Mouse (Mus musculus) G1E (cell line): ENCODE data around the gene Gpr182. TPM values are rescaled to one million over a fixed set of nuclear protein-coding genes. Genes with fewer than 3 reads are reported as not detected.

Experiments
- ATAC-seq: 2 replicates; pipeline ENCODE4 v1.8.0; 2016; ENCODE audit warnings: mild to moderate bottlenecking; ENCODE audit not compliant: insufficient number of reproducible peaks, poor library complexity, low FRiP score, severe bottlenecking; ENCODE audit errors: extremely low read depth
- DNase-seq: peaks from one replicate; pipeline ENCODE4 v3.0.0; 2012; ENCODE audit warnings: low spot score
- H3K27me3 ChIP-seq: 2 replicates; pipeline ENCODE4 v1.6.1; 2012; ENCODE audit warnings: mild to moderate bottlenecking, low read length, inconsistent platforms; ENCODE audit not compliant: insufficient read depth
- H3K36me3 ChIP-seq: replicated peaks from 2 replicates; pipeline ENCODE3; 2012; ENCODE audit warnings: mild to moderate bottlenecking, inconsistent platforms
- H3K4me1 ChIP-seq: 2 replicates; pipeline ENCODE4 v1.6.1; 2012; ENCODE audit warnings: low read depth, low read length, inconsistent platforms, mixed read lengths; ENCODE audit not compliant: insufficient read depth
- H3K4me3 ChIP-seq: 2 replicates; pipeline ENCODE4 v1.5.1; 2012; ENCODE audit warnings: low read depth, mild to moderate bottlenecking, inconsistent platforms, low read length, moderate library complexity, mixed read lengths
- H3K9me3 ChIP-seq: replicated peaks from 2 replicates; pipeline ENCODE4 v1.6.1; 2012; ENCODE audit warnings: inconsistent platforms
- CTCF ChIP-seq: IDR thresholded peaks from 2 replicates; pipeline ENCODE4 v1.5.1; 2012; ENCODE audit warnings: low read depth, low read length, inconsistent platforms, mixed read lengths
- GATA1 ChIP-seq: IDR thresholded peaks from 2 replicates; pipeline ENCODE4 v1.6.1; 2012; ENCODE audit warnings: borderline replicate concordance, low read length, inconsistent platforms, mixed read lengths
- GATA2 ChIP-seq: IDR thresholded peaks from 2 replicates; pipeline ENCODE4 v1.6.1; 2012; ENCODE audit warnings: low read depth, low read length, inconsistent platforms, borderline replicate concordance
- POLR2AphosphoS5 ChIP-seq: IDR thresholded peaks from 2 replicates; pipeline ENCODE4 v1.6.1; 2012; ENCODE audit warnings: low read depth, low read length, inconsistent platforms; ENCODE audit not compliant: insufficient replicate concordance
- TAL1 ChIP-seq: conservative IDR thresholded peaks from 2 replicates; pipeline ENCODE4 v1.6.1; 2012; ENCODE audit warnings: low read depth, low read length, inconsistent platforms, mixed read lengths
- polyA plus RNA-seq: library from polyadenylated mRNA; stranded (reverse); fragments of >175 nt; gene quantifications from 2 replicates; pipeline ENCODE4 v1.2.3, GENCODE M21; 2012
- total RNA-seq, 2 experiments: library from RNA; stranded (forward) in 1 of 2; stranded (reverse) in 1 of 2; fragments of 200-1000 nt in 1 of 2; fragments of >200 nt in 1 of 2; fragmentation: Nextera tagmentation in 1 of 2; gene quantifications; 2 replicates each; pipeline ENCODE4 v1.2.3; 2014 to 2017

Gpr182 gene
- total and polyA plus RNA-seq, 3 experiments: not detected

- Histone ChIP-seq H3K4me3 (no peak within 1 kb of the TSS), H3K36me3 (no peaks in the 10 kb centered on the region), H3K9me3 (no peaks in the 10 kb centered on the region), H3K27me3 (peaks cover 88% of the 10 kb centered on the region), H3K4me1 (peaks cover 39% of the 10 kb centered on the region)
- ATAC-seq (no peak), DNase-seq (no peak)
- TF ChIP-seq POLR2AphosphoS5 (no peak), GATA1 (no peak), TAL1 (no peak), GATA2 (no peak), CTCF (no peak)
Measured at GRCm38 (mm10) chr10:127724178-127724577, 27.4 kb downstream of the Gpr182 start, which contains the start of gene Tac2. Gene Tac2, plus strand, starts transcription at chr10:127724478.

DNA sequence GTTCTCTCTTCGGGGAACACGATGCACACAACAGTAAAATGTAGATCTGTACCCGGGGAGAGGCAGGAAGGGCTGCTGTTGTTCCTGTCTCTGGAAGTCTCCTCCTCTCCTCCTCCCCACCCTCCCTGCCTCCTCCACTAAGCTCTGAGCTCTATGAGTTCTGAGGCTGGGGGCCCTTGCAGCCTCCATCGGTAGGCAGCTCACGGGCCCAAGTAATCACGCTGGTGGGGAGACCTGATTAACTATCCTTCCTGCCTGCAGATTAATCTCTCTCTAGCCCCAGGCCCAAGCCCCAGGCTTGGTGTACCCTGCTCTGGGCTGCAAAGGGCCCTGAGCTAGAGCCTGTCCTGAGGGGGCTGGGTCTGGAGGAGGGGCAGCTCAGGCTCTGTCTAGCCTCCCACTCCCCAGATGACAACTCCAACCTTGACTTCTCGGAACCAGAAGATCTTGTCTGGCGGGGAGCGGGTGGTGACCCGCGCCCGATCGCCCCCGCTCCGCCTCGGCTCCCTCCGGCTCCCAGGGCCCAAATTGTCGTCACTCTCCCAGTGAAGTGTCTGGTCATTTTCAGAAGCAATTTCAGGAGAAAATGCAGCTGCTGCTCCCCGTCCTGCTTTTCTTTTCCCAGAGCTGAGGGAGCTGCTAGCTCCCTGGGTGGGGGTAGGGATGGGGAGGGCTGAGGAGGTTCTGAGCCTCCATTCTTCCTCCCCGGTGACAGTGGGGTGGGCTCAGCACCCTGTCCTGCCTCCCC is 29.7 kb downstream of the Gpr182 start:
- ATAC-seq (no peak), DNase-seq (no peak)
- Histone ChIP-seq H3K27me3 (peaks cover 88% of the 10 kb centered on the region), H3K36me3 (no peaks in the 10 kb centered on the region), H3K4me1 (peaks cover 18% of the 10 kb centered on the region), H3K4me3 (no peak overlapping the region), H3K9me3 (no peaks in the 10 kb centered on the region)
- TF ChIP-seq CTCF (no peak), TAL1 (no peak), GATA2 (no peak), GATA1 (no peak), POLR2AphosphoS5 (no peak)

GRCm38 (mm10) chr10:127712736-127713135 is 38.8 kb downstream of the Gpr182 start:
- ATAC-seq (no peak), DNase-seq (no peak)
- TF ChIP-seq CTCF (no peak), POLR2AphosphoS5 (no peak)
- Histone ChIP-seq H3K27me3 (peaks cover 60% of the 10 kb centered on the region), H3K36me3 (no peaks in the 10 kb centered on the region), H3K4me1 (peaks cover 2% of the 10 kb centered on the region), H3K4me3 (no peak overlapping the region), H3K9me3 (no peaks in the 10 kb centered on the region)

DNA sequence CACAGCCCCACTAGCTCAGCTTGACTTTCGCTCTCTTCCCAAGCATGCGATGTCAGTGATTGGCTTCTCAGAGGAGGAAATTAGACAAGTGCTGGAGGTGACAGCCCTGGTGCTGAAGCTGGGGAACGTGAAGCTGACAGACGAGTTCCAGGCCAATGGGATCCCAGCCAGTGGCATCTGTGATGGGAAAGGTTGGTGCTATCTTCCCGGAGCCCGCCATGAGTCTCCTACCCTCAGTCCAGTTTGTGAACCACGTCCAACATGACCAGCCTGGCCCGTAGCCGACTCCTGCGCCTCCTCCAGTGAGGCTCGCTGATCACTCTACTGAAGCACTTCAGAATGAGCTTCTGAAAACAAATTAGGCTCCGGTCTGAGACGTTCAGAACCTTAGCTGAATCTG is 41.2 kb downstream of the Gpr182 start:
- no peak for TF ChIP-seq TAL1
- no peak for TF ChIP-seq POLR2AphosphoS5
- no peak for TF ChIP-seq GATA2
- no peak for TF ChIP-seq GATA1
- no peak for TF ChIP-seq CTCF
- H3K36me3 ChIP-seq: no peaks in the 10 kb centered on the region

GRCm38 (mm10) chr10:127708850-127709370 is 42.6 kb downstream of the Gpr182 start:
- DNase-seq (no peak), ATAC-seq (no peak)
- H3K9me3 ChIP-seq: no peaks in the 10 kb centered on the region
- H3K4me3 ChIP-seq: no peak overlapping the region
- no peak for TF ChIP-seq POLR2AphosphoS5
- TF ChIP-seq GATA2: no peak
- TF ChIP-seq GATA1: no peak
- TF ChIP-seq CTCF: no peak
- no peak for TF ChIP-seq TAL1
- peaks cover 34% of the 10 kb centered on the region for H3K4me1 ChIP-seq
- no peaks in the 10 kb centered on the region for H3K36me3 ChIP-seq
- H3K27me3 ChIP-seq: peaks cover 44% of the 10 kb centered on the region

More for the DNA sequence above, 41.2 kb downstream of the Gpr182 start:
- no peak overlapping the region for H3K4me3 ChIP-seq
- ATAC-seq (no peak), DNase-seq (no peak)
- no peaks in the 10 kb centered on the region for H3K9me3 ChIP-seq
- H3K4me1 ChIP-seq: peaks cover 22% of the 10 kb centered on the region
- H3K27me3 ChIP-seq: peaks cover 57% of the 10 kb centered on the region

DNA sequence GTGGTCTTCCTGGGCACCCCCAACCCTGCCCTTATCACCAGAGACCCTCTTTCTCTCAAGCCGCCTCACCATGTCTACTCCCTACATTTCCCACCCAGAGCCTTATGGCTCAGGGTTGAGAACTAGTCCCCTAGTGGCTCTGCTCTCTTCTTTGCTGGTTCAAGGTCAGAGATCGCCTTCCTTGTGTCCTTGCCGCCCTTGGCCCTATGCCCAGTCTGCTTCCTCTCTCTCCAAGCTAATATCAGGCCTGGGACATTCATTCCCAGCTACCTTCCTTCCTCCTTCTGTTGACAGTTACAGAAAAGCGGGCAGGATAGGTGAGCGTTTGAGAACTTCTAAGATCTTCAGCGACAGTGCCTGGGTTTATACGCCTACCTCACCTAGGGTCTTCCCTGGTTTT is 43.8 kb downstream of the Gpr182 start:
- DNase-seq: no peak
- TF ChIP-seq POLR2AphosphoS5: no peak
- no peak for TF ChIP-seq TAL1
- no peak for TF ChIP-seq GATA1
- TF ChIP-seq CTCF: no peak
- no peak for TF ChIP-seq GATA2

More for the DNA sequence above, 43.8 kb downstream of the Gpr182 start:
- Histone ChIP-seq H3K36me3 (no peaks in the 10 kb centered on the region), H3K27me3 (peaks cover 38% of the 10 kb centered on the region), H3K9me3 (no peaks in the 10 kb centered on the region), H3K4me1 (peaks cover 38% of the 10 kb centered on the region), H3K4me3 (no peak overlapping the region)
- no peak for ATAC-seq
